8 mouse cellular contexts compared by ENCODE assay signal in genomic region chr19:41911178-41912073, GRCm38 (mm10). TPM values are rescaled to one million over a fixed set of nuclear protein-coding genes. Genes with fewer than 3 reads are reported as not detected.
DNase-seq lines count a peak whose midpoint lies in the region; ATAC-seq and TF ChIP-seq lines count a peak whose summit lies in the region.

Gene Pgam1 (plus strand): TSS chr19:41911923.

- no peaks in the 10 kb centered on the region for H3K9me3 ChIP-seq in hindbrain, postnatal 0 days (ENCODE audit: low read length)

- no peak for TF ChIP-seq CTCF in gastrocnemius, adult 2 months (IDR thresholded peaks at IDR 0.05)
- TF ChIP-seq CTCF in hindbrain, postnatal 0 days (IDR thresholded peaks at IDR 0.05; ENCODE audit: low read depth) = no peak
- TF ChIP-seq CTCF in left cerebral cortex, adult 2 months (IDR thresholded peaks at IDR 0.05) = no peak

- H3K27ac ChIP-seq in gastrocnemius, adult 2 months = peak within 1 kb of the TSS; percentile 93
- H3K27ac ChIP-seq in hindbrain, postnatal 0 days = peak within 1 kb of the TSS; percentile 82
- peak within 1 kb of the TSS; percentile 96 for H3K27ac ChIP-seq in left cerebral cortex, adult 2 months

- DNase-seq in ZHBTc4 (ENCODE audit: low read depth, low spot score) = peak; percentile 99
- peak; percentile 98 for DNase-seq in gastrocnemius, adult 2 months
- peak; percentile 99 for DNase-seq in hindbrain, postnatal 0 days (ENCODE audit: low spot score)
- peak; percentile 96 for DNase-seq in left cerebral cortex, adult 2 months (ENCODE audit: extremely low spot score in 1 of 2, low spot score in 2 of 2)
- DNase-seq in right cerebral cortex, adult 2 months (ENCODE audit: low spot score in 2 of 2) = peak; percentile 94 to 96
- peak; percentile 97 for DNase-seq in urinary bladder, postnatal 14 days (ENCODE audit: low spot score)

- H3K36me3 ChIP-seq in hindbrain, postnatal 0 days (ENCODE audit: insufficient read depth, low read length) = peaks cover 8% of the 10 kb centered on the region; the same call in 1 of the 2 replicates

- H3K9ac ChIP-seq in hindbrain, postnatal 0 days (replicated peaks; ENCODE audit: low read length) = peak within 1 kb of the TSS; percentile 79

- no peaks in the 10 kb centered on the region for H3K27me3 ChIP-seq in hindbrain, postnatal 0 days (ENCODE audit: insufficient read depth, low read length)

- H3K4me2 ChIP-seq in hindbrain, postnatal 0 days (ENCODE audit: low read depth, low read length) = peak within 1 kb of the TSS; percentile 83

- H3K4me1 ChIP-seq in hindbrain, postnatal 0 days (ENCODE audit: insufficient read depth, low read length) = peaks cover 16% of the 10 kb centered on the region

- peak; percentile 84 for ATAC-seq in common myeloid progenitor, adult 5-6 weeks (replicated peaks; ENCODE audit: low read depth, poor library complexity, severe bottlenecking)
- peak; percentile 95 for ATAC-seq in hindbrain, postnatal 0 days
- ATAC-seq in megakaryocyte, adult 5-6 weeks (ENCODE audit: poor library complexity, severe bottlenecking) = peak; percentile 88

- 6% methylated on average over 54 of the region's 54 CpGs for WGBS in hindbrain, postnatal 0 days

- intact Hi-C loops in gastrocnemius, adult 2 months (cut with DNase I) = loop anchor here (5.0 kb wide), 1 partner anchor 66 kb away; no protein-coding TSS in a partner anchor
- intact Hi-C loops in left cerebral cortex, adult 2 months (cut with DNase I) = no loop called here

- H3K4me3 ChIP-seq in gastrocnemius, adult 2 months = peak within 1 kb of the TSS; percentile 90
- peak within 1 kb of the TSS; percentile 78 for H3K4me3 ChIP-seq in hindbrain, postnatal 0 days (ENCODE audit: low read length)
- peak within 1 kb of the TSS; percentile 99 for H3K4me3 ChIP-seq in left cerebral cortex, adult 2 months

RNA-seq across cellular contexts. Expression of gene Pgam1, which starts in this region (rescaled TPM):
- 206 and 215 TPM in 2 replicates for total RNA-seq in common myeloid progenitor, adult 5-6 weeks (2017)
- total RNA-seq in gastrocnemius, adult 2 months (2021) = 10 to 100 TPM; 14.4 to 25.0 TPM
- 539 and 558 TPM in 2 replicates for total RNA-seq in hindbrain, postnatal 0 days (2014; rRNA removed)
- polyA plus RNA-seq in hindbrain, postnatal 0 days (2015; fragmentation: Nextera tagmentation; extraction: Ambion mirVana) = 629 and 638 TPM in 2 replicates
- total RNA-seq in left cerebral cortex, adult 2 months (2021) = 100 to 1,000 TPM; 539 to 569 TPM
- total RNA-seq in megakaryocyte, adult 5-6 weeks (2015) = 587 and 602 TPM in 2 replicates
- 254 and 291 TPM in 2 replicates for total RNA-seq in megakaryocyte, adult 5-6 weeks (2017)

Comparison
In these comparisons a context has a peak if more than half of its experiments do, and no peak if none do; other contexts are left out.
1. Peak in every context shown above with its lines: DNase-seq, ATAC-seq, H3K4me3 ChIP-seq and H3K27ac ChIP-seq.